In the genomic region with DNA sequence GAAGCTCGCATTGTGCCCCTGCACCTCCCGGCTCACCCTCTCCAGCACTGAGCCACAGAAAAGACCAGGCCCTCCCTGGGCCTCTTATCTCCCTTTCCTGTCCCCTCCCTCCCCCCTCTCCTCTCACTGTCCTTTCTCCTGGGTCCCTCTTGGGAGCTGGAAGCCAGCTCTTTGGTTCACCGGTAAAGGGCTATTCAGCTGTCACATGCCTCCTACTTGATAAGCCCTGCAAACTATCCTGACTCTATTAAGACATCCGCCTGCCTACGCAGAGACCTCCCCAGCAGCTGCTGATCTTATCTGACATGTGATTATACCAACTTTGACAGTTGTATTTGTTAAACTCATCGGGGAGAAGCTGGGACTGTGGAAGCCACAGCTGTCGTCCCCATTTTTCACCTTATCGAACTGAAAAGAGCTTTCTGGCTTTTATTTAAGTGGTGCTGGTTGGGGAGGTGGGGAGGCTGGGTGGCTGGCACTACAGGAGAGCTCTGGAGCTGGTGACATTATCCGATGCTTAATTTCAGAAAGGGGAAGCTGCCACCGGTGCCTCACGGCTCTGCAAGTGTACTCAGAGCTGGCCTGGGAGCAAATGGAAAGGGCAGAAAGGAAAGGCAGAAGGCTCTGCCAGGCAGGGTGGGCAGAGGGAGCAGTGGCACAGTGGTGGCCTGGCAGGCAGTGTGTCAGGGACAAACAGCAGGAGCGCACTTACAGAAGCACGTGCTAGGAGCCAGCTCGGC, we compare ENCODE assay signal across 10 mouse cellular contexts. TPM values are rescaled to one million over a fixed set of nuclear protein-coding genes. Genes with fewer than 3 reads are reported as not detected.
DNase-seq lines count a peak whose midpoint lies in the region; ATAC-seq and TF ChIP-seq lines count a peak whose summit lies in the region.
"Had no signal": no experiment of that assay in that cellular context is flagged by ENCODE, and none has a peak within 500 bp of the region (broad histone marks: within the 10 kb centered on the region; RNA-seq: fewer than 3 reads in every experiment).

No protein-coding gene starts in this region.

- no peak overlapping the region for H3K4me2 ChIP-seq in embryonic facial prominence, embryonic 15.5 days (replicated peaks)
- H3K4me2 ChIP-seq in myocyte (ENCODE audit: low read depth), result peak overlapping the region; percentile 80

- peaks cover 37% of the 10 kb centered on the region for H3K4me1 ChIP-seq in embryonic facial prominence, embryonic 15.5 days

- H3K27ac ChIP-seq in embryonic facial prominence, embryonic 15.5 days (replicated peaks), result peak overlapping the region; percentile 51; the same call in 1 of the 2 replicates

- no peak overlapping the region for H3K4me3 ChIP-seq in embryonic facial prominence, embryonic 15.5 days (replicated peaks)
- H3K4me3 ChIP-seq in myocyte, result peak overlapping the region; percentile 55

- no peaks in the 10 kb centered on the region for H3K9me3 ChIP-seq in embryonic facial prominence, embryonic 15.5 days (replicated peaks)

- peak; percentile 58 to 65 for DNase-seq in heart, adult 18-20 months
- no peak for DNase-seq in heart, postnatal 25 days (ENCODE audit: low spot score)
- DNase-seq in induced T-regulatory cell, adult 2 months (ENCODE audit: low read depth), result peak; percentile 21
- no peak for DNase-seq in kidney, adult 9 months
- no peak for DNase-seq in layer of hippocampus, adult 9-11 months
- DNase-seq in urinary bladder, adult 18-20 months (ENCODE audit: low spot score in 2 of 2), result no peak

- H3K9ac ChIP-seq in embryonic facial prominence, embryonic 15.5 days, result no peak overlapping the region

- peaks cover 33% of the 10 kb centered on the region for H3K79me2 ChIP-seq in myocyte (ENCODE audit: control insufficient read depth, insufficient read depth)

- H3K36me3 ChIP-seq in embryonic facial prominence, embryonic 15.5 days, result peaks cover 62% of the 10 kb centered on the region
- H3K36me3 ChIP-seq in myocyte (ENCODE audit: control insufficient read depth, insufficient read depth), result peaks cover 24% of the 10 kb centered on the region

- ATAC-seq in embryonic facial prominence, embryonic 15.5 days (ENCODE audit: insufficient number of reproducible peaks, low FRiP score, low TSS enrichment, low read depth), result no peak
- ATAC-seq: Patski had no signal

- H3K27me3 ChIP-seq in embryonic facial prominence, embryonic 15.5 days, result no peaks in the 10 kb centered on the region
- no peaks in the 10 kb centered on the region for H3K27me3 ChIP-seq in myocyte (ENCODE audit: control insufficient read depth, insufficient read depth, insufficient read length)
- H3K27me3 ChIP-seq: Patski had no signal

- WGBS in embryonic facial prominence, embryonic 15.5 days, result 67% methylated on average over 14 of the region's 14 CpGs

- TF ChIP-seq POLR2A in myocyte (IDR thresholded peaks at IDR 0.05; ENCODE audit: insufficient read length, low read depth), result peak; percentile 46

- intact Hi-C loops in heart, postnatal 25 days (cut with DNase I), result no loop called here

- H3ac ChIP-seq in myocyte (ENCODE audit: control insufficient read depth, insufficient read length), result peak overlapping the region; percentile 4

TF ChIP-seq in myocyte, 11 proteins besides CTCF, POLR2A, EP300 and RAD21:
- TF ChIP-seq MYOG (IDR thresholded peaks at IDR 0.05; ENCODE audit: control insufficient read depth in 1 of 3, insufficient read depth in 1 of 3, insufficient read length in 2 of 3, low read depth in 2 of 3) (peak in 2 of 3 experiments; percentile 60 to 93), USF1 (IDR thresholded peaks at IDR 0.05; ENCODE audit: low read depth) (peak; percentile 68), REST (IDR thresholded peaks at IDR 0.05; ENCODE audit: insufficient read depth, insufficient read length) (no peak), CEBPB (IDR thresholded peaks at IDR 0.05; ENCODE audit: insufficient read depth, poor library complexity, severe bottlenecking) (peak; percentile 61; the same call in 1 of the 2 replicates), TCF3 (IDR thresholded peaks at IDR 0.05; ENCODE audit: insufficient read length, low read depth) (peak; percentile 60), MAX (IDR thresholded peaks at IDR 0.05; ENCODE audit: low read depth) (no peak), SRF (IDR thresholded peaks at IDR 0.05; ENCODE audit: control insufficient read depth, insufficient read length, low read depth) (peak; percentile 78), TCF12 (IDR thresholded peaks at IDR 0.05; ENCODE audit: insufficient read depth, poor library complexity, severe bottlenecking) (peak; percentile 95), MYOD1 (IDR thresholded peaks at IDR 0.05; ENCODE audit: control insufficient read depth in 1 of 3, insufficient read length in 2 of 3, low read depth in 2 of 3) (peak; percentile 80 to 96 (median 89))

RNA-seq across cellular contexts. Expression of gene Nmt1, which starts 29.2 kb away (rescaled TPM):
- total RNA-seq in heart, adult 18-20 months (2021), result 10 to 100 TPM; 67.5 to 74.8 TPM
- total RNA-seq in heart, postnatal 25 days (2021), result 10 to 100 TPM; 65.2 to 66.1 TPM
- polyA plus RNA-seq in embryonic facial prominence, embryonic 15.5 days (2015; fragmentation: Nextera tagmentation; extraction: Ambion mirVana), result 49.5 and 52.9 TPM in 2 replicates
- 77.1 TPM for polyA plus RNA-seq in myocyte (2012; fragmentation: generic; extraction: Trizol)

RNA-seq across cellular contexts. Expression of gene Dcakd, which starts 29.4 kb away (rescaled TPM):
- total RNA-seq in heart, adult 18-20 months (2021), result 10 to 100 TPM; 60.9 to 72.9 TPM
- 10 to 100 TPM; 83.5 to 84.3 TPM for total RNA-seq in heart, postnatal 25 days (2021)
- 144 and 158 TPM in 2 replicates for polyA plus RNA-seq in embryonic facial prominence, embryonic 15.5 days (2015; fragmentation: Nextera tagmentation; extraction: Ambion mirVana)
- 199 TPM for polyA plus RNA-seq in myocyte (2012; fragmentation: generic; extraction: Trizol)

RNA-seq across cellular contexts. Expression of gene C1ql1, which starts 52.3 kb away (rescaled TPM):
- total RNA-seq in heart, adult 18-20 months (2021), result not detected
- not detected for total RNA-seq in heart, postnatal 25 days (2021)
- polyA plus RNA-seq in embryonic facial prominence, embryonic 15.5 days (2015; fragmentation: Nextera tagmentation; extraction: Ambion mirVana), result 2.7 and 4.1 TPM in 2 replicates
- polyA plus RNA-seq in myocyte (2012; fragmentation: generic; extraction: Trizol), result 0.74 TPM
- polyA plus RNA-seq: spleen, adult 2 months had no signal

Comparison
In these comparisons a context has a peak if more than half of its experiments do, and no peak if none do; other contexts are left out.
1. DNase-seq: peak in heart, adult 18-20 months (2 of 2) and induced T-regulatory cell, adult 2 months (single experiment); none in heart, postnatal 25 days (single experiment), kidney, adult 9 months (single experiment), layer of hippocampus, adult 9-11 months (single experiment) and urinary bladder, adult 18-20 months (0 of 2).